Mouse (Mus musculus): ENCODE results near the gene Atp6v0a1. TPM values are rescaled to one million over a fixed set of nuclear protein-coding genes. Genes with fewer than 3 reads are reported as not detected.
A peak's percentile ranks its signal among the peaks of the same experiment; 100 is the strongest.

Atp6v0a1 gene
- polyA plus RNA-seq, 1 experiment, result 137 TPM

DNA sequence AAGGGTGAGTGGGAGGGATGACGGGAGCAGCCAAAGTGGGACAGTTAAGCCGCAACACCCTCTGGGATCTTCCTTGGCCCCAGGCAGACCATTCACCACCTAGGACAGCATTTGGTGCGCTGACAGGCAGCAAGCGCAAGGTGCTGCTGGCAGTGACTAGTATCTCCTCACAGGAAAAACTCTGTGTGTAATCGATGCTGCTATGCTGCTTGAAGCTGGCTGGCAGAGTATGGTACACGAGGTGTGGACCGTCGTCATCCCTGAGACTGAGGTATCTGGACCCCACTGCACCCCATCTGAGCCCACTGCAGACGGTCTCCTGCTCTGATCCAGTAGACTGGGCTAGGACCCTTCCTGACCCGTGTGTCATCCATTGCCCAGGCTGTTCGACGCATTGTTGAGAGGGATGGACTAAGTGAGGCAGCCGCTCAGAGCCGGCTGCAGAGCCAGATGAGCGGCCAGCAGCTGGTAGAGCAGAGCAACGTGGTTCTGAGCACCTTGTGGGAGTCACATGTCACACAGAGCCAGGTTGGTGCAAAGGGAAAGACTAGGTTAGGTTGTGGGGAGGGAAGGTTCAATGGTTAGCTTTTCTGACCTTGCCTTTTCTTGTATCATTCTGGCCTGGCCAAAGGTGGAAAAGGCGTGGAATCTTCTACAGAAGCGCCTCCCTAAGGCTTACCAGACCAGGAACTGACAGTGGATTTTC is 76.5 kb downstream of the Atp6v0a1 start:
- DNase-seq (ENCODE audit: low read depth), result no peak

- no peak for DNase-seq (ENCODE audit: low read depth)
Measured at GRCm38 (mm10) chr11:101086323-101086674, 77.0 kb downstream of the Atp6v0a1 start.

DNA sequence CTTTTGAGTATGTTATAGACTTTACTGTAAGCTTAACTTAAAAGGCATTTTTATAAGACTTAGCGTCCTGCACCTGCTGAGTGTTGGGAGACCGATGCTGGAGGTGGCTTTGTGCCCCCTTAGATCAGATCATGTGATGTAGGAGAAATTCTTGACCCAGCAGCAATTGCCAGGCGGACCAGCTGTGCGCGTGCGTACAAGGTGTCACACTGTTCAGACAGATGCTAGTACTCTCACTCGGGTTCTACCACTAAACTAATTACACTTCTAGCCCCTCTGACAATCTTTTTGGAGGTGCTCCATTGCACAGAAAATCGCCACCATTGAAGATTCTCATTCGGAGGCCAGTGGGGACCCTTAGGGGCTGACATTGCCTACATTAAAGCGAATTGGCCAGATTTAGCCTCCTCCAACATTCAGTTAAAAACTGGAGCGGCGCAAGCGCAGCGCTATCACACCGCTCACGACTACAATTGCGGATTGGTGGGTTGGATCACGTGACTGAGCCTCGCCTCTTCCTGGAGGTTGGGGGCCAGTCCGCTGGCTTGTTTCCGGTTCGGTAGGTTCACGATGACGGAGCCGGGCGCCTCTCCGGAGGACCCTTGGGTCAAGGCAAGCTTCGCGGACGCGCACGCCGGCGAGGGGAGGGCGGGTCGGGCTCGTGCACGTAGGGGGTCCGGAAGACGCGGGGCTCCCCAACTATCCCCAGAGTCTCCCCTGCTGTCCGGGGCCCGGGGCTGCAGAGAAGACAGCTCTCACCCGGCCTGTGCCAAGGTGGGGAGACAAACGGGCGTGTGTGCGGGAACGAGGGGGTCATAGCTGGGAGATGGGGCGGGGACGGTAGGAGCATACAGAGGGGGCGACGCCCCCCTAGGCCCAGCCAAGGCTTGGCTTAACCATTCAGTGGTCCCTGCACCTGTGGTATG is 77.8 kb downstream of the Atp6v0a1 start, which contains the start of gene Mlx:
Gene Mlx, plus strand, starts transcription at position 522 of the 926 bp plus-strand sequence.
- DNase-seq (ENCODE audit: low read depth), result no peak

DNA sequence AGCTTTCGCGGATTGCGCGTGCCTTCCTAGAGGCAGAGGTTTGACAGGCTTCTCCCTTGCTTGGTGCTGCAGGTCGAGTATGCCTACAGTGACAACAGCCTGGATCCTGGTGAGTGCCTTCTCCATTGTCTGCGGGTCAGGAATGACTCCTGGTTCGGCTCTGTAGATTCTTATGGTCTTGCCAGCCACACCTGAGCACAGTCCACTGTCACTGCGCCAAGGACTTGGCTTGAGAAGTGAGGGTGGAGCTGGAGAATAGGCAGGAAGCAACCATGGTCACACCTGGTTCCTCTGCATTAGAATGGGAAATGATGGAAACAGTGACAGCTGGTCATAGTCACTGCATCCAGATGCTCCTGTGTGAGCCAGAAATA is 78.4 kb downstream of the Atp6v0a1 start:
- no peak for DNase-seq (ENCODE audit: low read depth)

DNA sequence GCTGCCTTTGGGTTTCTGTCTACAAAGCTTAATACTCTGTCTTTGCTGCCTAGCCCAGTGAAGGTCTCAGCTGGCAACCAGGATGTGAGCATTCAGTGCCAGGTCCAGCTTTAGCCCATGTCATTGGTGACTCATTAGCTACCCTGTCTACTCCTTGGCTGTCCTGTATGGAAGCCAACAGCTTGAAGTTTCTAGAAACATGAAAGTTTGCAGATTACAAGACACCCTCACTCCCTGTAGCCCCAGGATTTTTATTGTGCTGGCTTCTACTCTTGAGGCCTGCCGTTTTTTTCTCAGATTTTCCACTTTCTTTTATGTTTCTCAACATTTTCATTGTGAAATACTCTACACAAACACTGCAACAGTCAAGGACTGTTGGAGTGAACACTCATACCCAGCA is 80.7 kb downstream of the Atp6v0a1 start:
- no peak for DNase-seq (ENCODE audit: low read depth)

- DNase-seq (ENCODE audit: low read depth), result no peak
Measured at GRCm38 (mm10) chr11:101094930-101095313, 85.7 kb downstream of the Atp6v0a1 start.

- no peak for DNase-seq (ENCODE audit: low read depth)
Measured at GRCm38 (mm10) chr11:101095314-101096024, 86.2 kb downstream of the Atp6v0a1 start, which contains the start of gene Psmc3ip. TSS of gene Psmc3ip (minus strand) at chr11:101095436.

- no peak for DNase-seq (ENCODE audit: low read depth)
Measured at GRCm38 (mm10) chr11:101098231-101098630, 89.0 kb downstream of the Atp6v0a1 start.

- peak; percentile 73 for DNase-seq (ENCODE audit: low read depth)
Measured at GRCm38 (mm10) chr11:101103011-101103410, 93.8 kb downstream of the Atp6v0a1 start.

DNA sequence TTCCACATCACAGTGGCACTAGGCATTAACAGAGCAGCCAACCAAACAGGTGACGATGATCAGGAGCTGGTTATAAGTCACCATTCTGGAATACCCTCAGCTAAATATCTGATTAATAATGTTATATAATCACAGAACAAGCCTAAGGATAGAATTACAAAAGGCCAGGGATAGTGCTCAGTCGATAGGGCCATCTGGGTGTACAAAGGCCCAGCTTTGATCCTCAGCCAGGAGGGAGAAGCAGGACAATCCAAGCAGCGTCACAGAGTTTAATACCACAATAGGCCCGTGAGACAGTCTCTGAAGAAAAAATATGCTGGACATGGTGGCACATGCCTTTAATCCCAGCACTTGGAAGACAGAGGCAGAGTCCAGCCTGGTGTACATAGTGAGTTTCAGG is 100.1 kb downstream of the Atp6v0a1 start:
- no peak for DNase-seq (ENCODE audit: low read depth)

DNA sequence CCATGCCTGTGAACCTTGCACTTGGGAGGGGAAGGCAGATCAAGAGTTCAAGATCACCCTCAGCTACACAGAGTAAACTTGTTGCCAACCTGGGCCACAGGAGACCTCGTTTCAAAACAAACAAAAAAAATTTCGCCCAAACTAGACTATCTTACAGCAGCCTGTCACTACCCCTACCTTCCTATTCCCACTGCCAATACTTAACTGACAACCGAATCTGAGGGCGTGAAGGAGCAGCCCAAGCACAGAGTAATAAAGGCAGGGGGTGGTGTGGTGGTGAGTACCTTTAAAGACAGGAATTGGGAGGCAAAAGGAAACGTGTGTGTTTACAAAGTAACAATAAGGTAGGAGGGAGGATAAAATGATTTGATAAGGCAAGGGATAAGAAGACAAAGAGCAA is 101.5 kb downstream of the Atp6v0a1 start:
- DNase-seq (ENCODE audit: low read depth), result no peak

GRCm38 (mm10) chr11:101111178-101111577 is 101.9 kb downstream of the Atp6v0a1 start:
- no peak for DNase-seq (ENCODE audit: low read depth)

- DNase-seq (ENCODE audit: low read depth), result no peak
Measured at GRCm38 (mm10) chr11:101112186-101112585, 102.9 kb downstream of the Atp6v0a1 start.

Other genes with a start within 250 kb of the Atp6v0a1 start
- gene Kcnh4, start 249.5 kb upstream of the Atp6v0a1 start, polyA plus RNA-seq (2012; rRNA removed), result 1.1 and 1.5 TPM in 2 replicates
- not detected in 2 replicates for gene Hcrt, start 246.5 kb upstream of the Atp6v0a1 start, polyA plus RNA-seq (2012; rRNA removed)
- 18.6 and 19.7 TPM in 2 replicates for gene Ghdc, start 238.5 kb upstream of the Atp6v0a1 start, polyA plus RNA-seq (2012; rRNA removed)
- gene Stat5b, start 158.7 kb upstream of the Atp6v0a1 start, polyA plus RNA-seq (2012; rRNA removed), result 28.7 and 32.8 TPM in 2 replicates
- 44.0 and 51.7 TPM in 2 replicates for gene Stat5a, start 150.1 kb upstream of the Atp6v0a1 start, polyA plus RNA-seq (2012; rRNA removed)
- gene Stat3, start 69.9 kb upstream of the Atp6v0a1 start, polyA plus RNA-seq (2012; rRNA removed), result 106 and 115 TPM in 2 replicates
- 235 and 240 TPM in 2 replicates for gene Cavin1, start 38.6 kb upstream of the Atp6v0a1 start, polyA plus RNA-seq (2012; rRNA removed)
- 44.6 and 52.9 TPM in 2 replicates for gene Naglu, start 60.6 kb downstream of the Atp6v0a1 start, polyA plus RNA-seq (2012; rRNA removed)
- 0.43 and 0.55 TPM in 2 replicates for gene Hsd17b1, start 69.0 kb downstream of the Atp6v0a1 start, polyA plus RNA-seq (2012; rRNA removed)
- gene Coasy, start 73.1 kb downstream of the Atp6v0a1 start, polyA plus RNA-seq (2012; rRNA removed), result 62.6 and 70.1 TPM in 2 replicates
- gene Mlx, start 77.8 kb downstream of the Atp6v0a1 start, polyA plus RNA-seq (2012; rRNA removed), result 35.0 and 54.3 TPM in 2 replicates
- gene Psmc3ip, start 86.0 kb downstream of the Atp6v0a1 start, polyA plus RNA-seq (2012; rRNA removed), result 1.5 and 2.9 TPM in 2 replicates
- gene Retreg3, start 110.4 kb downstream of the Atp6v0a1 start, polyA plus RNA-seq (2012; rRNA removed), result 56.3 and 66.7 TPM in 2 replicates
- 9.0 and 24.0 TPM in 2 replicates for gene Tubg1, start 110.5 kb downstream of the Atp6v0a1 start, polyA plus RNA-seq (2012; rRNA removed)
- 3.4 and 3.6 TPM in 2 replicates for gene Tubg2, start 146.5 kb downstream of the Atp6v0a1 start, polyA plus RNA-seq (2012; rRNA removed)
- 3.7 and 4.1 TPM in 2 replicates for gene Cntnap1, start 161.1 kb downstream of the Atp6v0a1 start, polyA plus RNA-seq (2012; rRNA removed)
- 22.7 and 28.6 TPM in 2 replicates for gene Plekhh3, start 161.9 kb downstream of the Atp6v0a1 start, polyA plus RNA-seq (2012; rRNA removed)
- gene Ccr10, start 166.0 kb downstream of the Atp6v0a1 start, polyA plus RNA-seq (2012; rRNA removed), result 0.34 and 0.45 TPM in 2 replicates
- gene Ezh1, start 217.0 kb downstream of the Atp6v0a1 start, polyA plus RNA-seq (2012; rRNA removed), result 39.4 and 46.5 TPM in 2 replicates
- 97.9 and 146 TPM in 2 replicates for gene Ramp2, start 236.6 kb downstream of the Atp6v0a1 start, polyA plus RNA-seq (2012; rRNA removed)
- gene Vps25, start 244.3 kb downstream of the Atp6v0a1 start, polyA plus RNA-seq (2012; rRNA removed), result 99.1 and 108 TPM in 2 replicates